Mouse (Mus musculus) layer of hippocampus, adult 2 months (tissue): ENCODE measurements around the gene Zfp566. TPM values are rescaled to one million over a fixed set of nuclear protein-coding genes. Genes with fewer than 3 reads are reported as not detected.

ENCODE experiments used
- DNase-seq, 2 experiments: peaks; one replicate each; pipeline ENCODE4 v3.0.0; 2022; ENCODE audit warnings: low spot score in 2 of 2
- H3K27ac ChIP-seq: fragments of 200-600 bp; 2 replicates; pipeline ENCODE4 v1.8.1; 2022
- H3K4me3 ChIP-seq: fragments of 200-600 bp; 2 replicates; pipeline ENCODE4 v1.8.1; 2022; ENCODE audit warnings: mild to moderate bottlenecking
- CTCF ChIP-seq: fragments of 200-600 bp; conservative IDR thresholded peaks from 2 replicates; pipeline ENCODE4 v1.8.1; 2022; ENCODE audit warnings: antibody characterized with exemption, mild to moderate bottlenecking, moderate library complexity
- total RNA-seq, 2 experiments: library from RNA; stranded (reverse); gene quantifications; 2 replicates each; pipeline ENCODE4 v1.2.3; 2021

Gene Zfp566
- total RNA-seq, 2 experiments from 2014 or later, result 4.3 to 8.2 TPM

DNA sequence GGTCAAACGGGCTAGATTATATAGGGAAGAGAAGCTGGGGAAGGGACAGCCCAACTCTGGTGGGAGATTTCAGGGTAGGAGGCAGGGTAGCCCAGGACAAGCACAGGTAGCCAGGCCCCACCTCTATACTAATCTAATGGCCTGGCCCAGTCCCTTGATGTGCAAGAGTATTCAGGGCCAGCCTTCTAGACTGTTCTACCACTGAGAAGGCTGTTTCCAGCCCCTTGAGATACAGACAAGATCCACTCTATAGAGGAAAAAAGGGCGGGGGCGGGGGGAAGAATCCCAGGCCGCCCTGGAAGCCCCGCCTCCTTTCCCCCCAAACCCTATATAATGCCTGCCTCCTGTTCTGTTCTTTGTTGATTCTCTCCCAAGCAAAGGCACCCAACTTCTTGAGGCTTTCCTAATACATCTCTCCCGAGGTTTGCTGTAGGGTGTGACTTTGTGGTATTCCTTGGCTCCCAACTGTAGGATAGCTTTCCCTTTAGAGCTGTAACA lies 3.6 kb upstream of the Zfp566 start:
- no peak for TF ChIP-seq CTCF
- peak overlapping the region; percentile 93 for H3K27ac ChIP-seq

DNA sequence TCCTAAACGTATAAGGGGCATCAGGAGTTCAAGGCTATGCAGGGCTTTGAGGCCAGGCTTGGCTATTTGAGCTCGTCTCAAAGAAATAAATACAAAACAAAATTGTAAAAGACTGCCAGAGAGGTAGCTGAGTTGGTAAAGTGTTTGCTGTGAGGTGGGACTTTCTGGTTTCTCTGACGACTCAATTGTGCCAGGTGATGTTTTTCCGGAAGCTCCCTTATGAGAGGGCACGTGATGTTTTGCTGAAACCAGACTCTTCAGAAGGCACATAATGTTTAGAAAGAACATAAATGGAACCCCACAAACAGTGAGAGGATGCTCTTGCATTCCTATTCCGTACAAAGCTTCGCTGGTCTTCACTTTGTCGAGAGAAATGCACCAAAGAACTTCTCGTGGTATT lies 2.3 kb upstream of the Zfp566 start:
- Histone ChIP-seq H3K27ac (no peak overlapping the region), H3K4me3 (no peak overlapping the region)
- TF ChIP-seq CTCF, result no peak
- DNase-seq, result no peak

More for the DNA sequence above, 3.6 kb upstream of the Zfp566 start:
- DNase-seq, result no peak
- H3K4me3 ChIP-seq, result peak overlapping the region; percentile 88

DNA sequence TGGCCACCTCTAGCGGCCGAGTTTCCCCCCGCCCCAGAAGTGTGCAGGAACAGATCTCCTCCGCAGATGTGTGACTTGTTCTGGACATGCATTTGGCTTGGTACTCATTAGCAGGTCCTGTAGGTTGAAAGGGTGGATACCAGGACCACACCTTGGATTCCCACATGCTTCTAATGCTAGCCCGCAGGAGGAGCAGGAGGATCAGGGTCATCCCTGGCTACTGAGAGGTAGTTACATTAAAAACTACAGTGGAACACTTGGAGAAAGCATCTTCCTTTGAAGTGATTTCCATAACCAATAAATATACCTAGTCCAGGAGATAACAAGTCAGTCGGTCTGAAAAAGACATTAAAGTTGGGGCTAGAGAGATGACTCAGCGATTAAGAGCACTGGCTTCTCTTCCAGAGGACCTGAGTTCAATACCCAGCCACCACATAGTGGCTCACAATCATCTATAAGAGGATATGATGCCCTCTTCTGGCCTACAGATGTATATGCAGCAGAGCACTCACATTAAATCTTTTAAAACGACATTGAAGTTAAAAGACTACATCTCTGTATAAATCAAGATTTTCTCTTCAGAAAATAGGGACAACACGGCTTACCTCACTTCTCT lies 751 bp upstream of the Zfp566 start:
- Histone ChIP-seq H3K27ac (peak overlapping the region; percentile 92), H3K4me3 (peak overlapping the region; percentile 83)
- peak; percentile 75 for TF ChIP-seq CTCF
- no peak for DNase-seq

GRCm38 (mm10) chr7:30089405-30089804 lies 922 bp downstream of the Zfp566 start:
- Histone ChIP-seq H3K4me3 (peak overlapping the region; percentile 83), H3K27ac (no peak overlapping the region; the same call in 1 of the 2 replicates)
- TF ChIP-seq CTCF, result no peak
- DNase-seq, result no peak

- Histone ChIP-seq H3K4me3 (no peak overlapping the region), H3K27ac (no peak overlapping the region)
- TF ChIP-seq CTCF, result no peak
- DNase-seq, result peak; percentile 18 to 26
Observed at GRCm38 (mm10) chr7:30086524-30086923, 3.8 kb downstream of the Zfp566 start.

DNA sequence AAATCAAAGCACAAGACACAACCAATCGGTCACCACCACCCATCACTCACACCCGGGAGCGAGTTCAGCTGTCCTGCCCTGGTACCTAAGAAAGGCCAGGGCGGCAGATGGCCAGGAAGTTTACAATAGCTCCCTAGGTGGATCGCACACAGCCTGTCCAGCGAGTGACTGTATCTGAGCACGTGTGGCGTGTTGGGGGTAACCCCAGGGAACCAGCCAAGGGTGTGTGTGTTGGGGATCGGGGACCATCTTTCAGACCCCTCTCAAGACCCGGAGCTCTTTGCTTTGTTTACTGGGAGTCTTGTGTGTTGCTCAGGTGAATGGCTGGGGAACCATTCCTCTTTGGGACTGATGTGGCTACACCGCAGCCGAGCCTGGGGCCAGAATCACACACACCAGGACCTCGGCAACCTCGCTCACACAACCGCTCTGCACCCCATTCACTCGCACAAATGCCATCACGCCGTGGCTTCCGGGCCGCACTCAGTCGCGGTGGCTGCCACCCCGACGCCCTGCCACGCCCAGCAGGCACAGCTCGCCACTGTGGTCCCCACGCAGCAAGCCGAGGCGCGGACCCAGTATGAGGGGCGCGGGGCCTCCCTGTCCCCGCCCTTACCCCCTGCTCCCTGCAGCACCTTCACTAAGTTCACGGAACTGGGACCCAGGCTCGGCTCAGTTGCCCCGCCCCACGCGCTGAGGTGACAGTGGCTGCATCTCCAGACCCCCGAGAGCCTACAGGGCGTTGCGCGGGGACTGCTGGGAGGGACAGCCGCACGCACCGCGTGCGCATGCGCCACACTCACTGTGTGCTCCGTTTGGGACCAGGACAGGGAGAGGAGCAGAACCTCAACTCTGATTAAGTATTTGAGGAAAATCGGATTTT lies 17.9 kb downstream of the Zfp566 start, which contains the start of gene Zfp82:
Gene Zfp82 (minus strand): TSS at position 755 of the 883 bp plus-strand sequence.
- Histone ChIP-seq H3K27ac (peak within 1 kb of the TSS; percentile 89), H3K4me3 (peak within 1 kb of the TSS; percentile 90)
- peak; percentile 78 to 82 for DNase-seq
- no peak for TF ChIP-seq CTCF

DNA sequence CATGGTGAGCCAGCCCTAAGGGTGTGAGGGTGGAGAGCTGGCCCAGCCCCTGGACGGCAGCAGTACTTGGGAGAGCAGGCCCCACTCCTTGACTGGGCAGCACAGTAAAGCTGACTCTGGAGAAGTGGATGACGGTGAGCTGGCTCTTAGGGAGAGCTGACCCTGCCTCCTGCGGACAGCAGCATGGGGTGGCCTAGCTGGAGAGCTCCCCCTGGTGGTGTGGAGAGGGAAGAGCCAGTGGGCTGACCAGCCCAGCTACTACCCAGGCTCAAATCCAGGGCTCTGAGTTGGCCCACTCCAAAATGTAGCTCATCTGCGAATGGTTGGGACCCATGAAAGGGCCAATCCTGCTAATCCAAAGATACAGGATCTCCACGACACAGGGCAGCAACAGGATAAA lies 25.7 kb downstream of the Zfp566 start:
- TF ChIP-seq CTCF, result peak; percentile 69
- Histone ChIP-seq H3K4me3 (no peak overlapping the region), H3K27ac (no peak overlapping the region)
- no peak for DNase-seq

- Histone ChIP-seq H3K27ac (no peak overlapping the region), H3K4me3 (no peak overlapping the region)
- TF ChIP-seq CTCF, result peak; percentile 66
- DNase-seq, result no peak
Observed at GRCm38 (mm10) chr7:30062478-30062877, 27.8 kb downstream of the Zfp566 start.

DNA sequence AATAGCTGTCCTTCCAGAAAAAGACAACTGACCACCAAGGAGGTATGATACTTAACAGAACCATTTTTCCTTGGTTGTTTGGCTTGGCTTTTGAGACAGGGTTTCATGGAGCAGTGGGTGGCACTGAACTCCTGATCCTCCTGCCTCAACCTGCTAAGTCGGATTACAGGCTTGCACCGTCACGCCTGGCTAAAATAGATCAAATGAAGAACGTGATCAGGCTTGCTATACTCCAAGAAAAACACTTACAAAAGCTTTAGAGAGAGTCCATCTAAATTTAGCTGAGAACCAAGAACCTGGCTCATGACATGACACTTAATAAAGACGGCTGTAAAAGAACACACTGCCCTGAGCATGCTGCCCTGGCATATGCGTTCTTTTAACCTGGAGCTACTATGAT lies 30.0 kb downstream of the Zfp566 start:
- TF ChIP-seq CTCF, result no peak
- Histone ChIP-seq H3K27ac (no peak overlapping the region), H3K4me3 (no peak overlapping the region)
- no peak for DNase-seq

- DNase-seq, result no peak
- Histone ChIP-seq H3K4me3 (no peak overlapping the region), H3K27ac (no peak overlapping the region)
- no peak for TF ChIP-seq CTCF
Observed at GRCm38 (mm10) chr7:30053591-30053990, 36.7 kb downstream of the Zfp566 start.

GRCm38 (mm10) chr7:30050882-30051548 lies 39.3 kb downstream of the Zfp566 start, which contains the start of gene Zfp14:
Zfp14 (minus strand) TSS chr7:30051380.
- peak; percentile 92 to 93 for DNase-seq
- H3K4me3 ChIP-seq, result peak within 1 kb of the TSS; percentile 97
- peak within 1 kb of the TSS; percentile 87 for H3K27ac ChIP-seq
- TF ChIP-seq CTCF, result no peak

DNA sequence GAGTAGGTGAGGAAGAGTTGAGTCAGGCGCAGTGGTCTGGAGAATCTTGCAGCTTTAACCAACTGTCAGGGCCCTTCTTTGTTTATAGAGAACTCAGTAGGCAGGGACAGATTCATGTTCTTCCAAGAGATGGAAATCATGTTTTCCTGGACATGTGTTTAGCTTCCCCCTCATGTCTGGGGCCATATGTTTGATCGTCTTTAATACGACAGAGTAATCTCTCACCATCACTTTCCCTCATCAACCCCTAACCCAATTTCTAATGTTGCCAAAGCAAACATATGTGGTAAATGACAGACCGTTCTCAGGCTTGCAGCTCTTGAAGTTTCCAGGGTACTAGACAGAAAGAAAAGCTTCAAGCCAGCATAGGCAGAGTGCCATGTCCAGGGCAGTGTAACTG lies 42.2 kb downstream of the Zfp566 start:
- no peak overlapping the region for H3K4me3 ChIP-seq
- H3K27ac ChIP-seq, result no peak overlapping the region
- TF ChIP-seq CTCF, result no peak
- DNase-seq, result peak; percentile 27 to 55

DNA sequence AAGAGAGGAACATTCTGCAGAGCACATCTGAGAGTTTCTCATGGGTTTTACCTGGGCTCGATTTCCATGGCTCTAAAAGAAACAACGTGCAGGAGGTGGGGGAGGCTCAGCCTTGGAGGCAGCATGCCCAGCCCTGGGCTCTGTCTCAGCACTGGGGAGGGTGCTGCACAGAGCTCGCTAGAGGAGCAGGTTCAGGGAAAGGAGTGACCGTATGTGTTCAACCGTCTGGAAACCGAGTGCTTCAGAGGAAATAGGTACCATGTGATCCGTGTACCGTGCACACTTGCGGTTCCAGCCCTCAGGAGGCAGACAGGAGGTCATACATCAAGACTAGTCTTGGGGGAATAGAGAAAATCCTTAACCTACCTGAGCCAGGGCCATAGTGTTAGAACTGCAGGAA lies 46.0 kb downstream of the Zfp566 start:
- no peak for DNase-seq
- TF ChIP-seq CTCF, result no peak
- no peak overlapping the region for H3K4me3 ChIP-seq
- H3K27ac ChIP-seq, result no peak overlapping the region
